Mouse (Mus musculus) kidney, postnatal 0 days (tissue): ENCODE measurements at regions not wholly inside any gene's neighbourhood (a gene's known extent, or its start where the extent isn't known, plus 50 kb on each side); places are given as distances from the start of the nearest gene placed in this dataset.
A peak's percentile ranks its signal among the peaks of the same experiment; 100 is the strongest.

ENCODE experiments used
- ATAC-seq: fragments of 200-750 bp; cut with Nextera tagmentation; replicated peaks from 2 replicates; pipeline ENCODE4 v1.8.0; 2017; ENCODE audit warnings: low read depth, moderate number of reproducible peaks, moderate TSS enrichment, moderate library complexity; ENCODE audit not compliant: low FRiP score
- DNase-seq: peaks from one replicate; pipeline ENCODE4 v3.0.0-alpha.2; 2016; ENCODE audit warnings: low spot score
- H3K27ac ChIP-seq: fragments of 300-500 bp; sonication (generic); 2 replicates; pipeline ENCODE4 v1.5.1; 2014; ENCODE audit warnings: mild to moderate bottlenecking
- H3K27me3 ChIP-seq: fragments of 300-500 bp; sonication (generic); 2 replicates; pipeline ENCODE4 v1.6.1; 2014; ENCODE audit warnings: low read length, mixed read lengths; ENCODE audit not compliant: insufficient read depth
- H3K36me3 ChIP-seq: fragments of 300-500 bp; sonication (generic); 2 replicates; pipeline ENCODE4 v1.6.1; 2014; ENCODE audit warnings: low read length, mixed read lengths; ENCODE audit not compliant: insufficient read depth
- H3K4me1 ChIP-seq: fragments of 300-500 bp; sonication (generic); replicated peaks from 2 replicates; pipeline ENCODE4 v1.6.1; 2014; ENCODE audit warnings: antibody characterized with exemption, low read length, mixed read lengths; ENCODE audit not compliant: insufficient read depth
- H3K4me2 ChIP-seq: fragments of 300-500 bp; sonication (generic); 2 replicates; pipeline ENCODE4 v1.6.1; 2014; ENCODE audit warnings: mild to moderate bottlenecking, low read length, moderate library complexity, mixed read lengths
- H3K4me3 ChIP-seq: fragments of 300-500 bp; sonication (generic); replicated peaks from 2 replicates; pipeline ENCODE4 v1.5.1; 2014; ENCODE audit warnings: low read depth, low read length
- H3K9ac ChIP-seq: fragments of 300-500 bp; sonication (generic); 2 replicates; pipeline ENCODE4 v1.6.1; 2014; ENCODE audit warnings: low read depth, low read length
- H3K9me3 ChIP-seq: fragments of 300-500 bp; sonication (generic); replicated peaks from 2 replicates; pipeline ENCODE4 v1.6.1; 2016; ENCODE audit warnings: low read length, inconsistent platforms, mixed read lengths
- CTCF ChIP-seq: IDR thresholded peaks from 2 replicates; pipeline ENCODE4 v1.5.1; 2016; ENCODE audit warnings: antibody characterized with exemption, low read depth, mild to moderate bottlenecking, moderate library complexity
- WGBS: fragments of 180-500 bp; shearing (Covaris S2); extraction: QIAGEN DNeasy Blood & Tissue Kit; methylation state at CpG from one replicate; pipeline ENCODE4 v1.1.7; 2014; 5-methylcytosine and 5-hydroxymethylcytosine counted together

GRCm38 (mm10) chr6:94413987-94414360 lies 86.2 kb upstream of the Slc25a26 start:
- 57% methylated on average over 5 of the region's 5 CpGs for WGBS
- no peak for ATAC-seq

DNA sequence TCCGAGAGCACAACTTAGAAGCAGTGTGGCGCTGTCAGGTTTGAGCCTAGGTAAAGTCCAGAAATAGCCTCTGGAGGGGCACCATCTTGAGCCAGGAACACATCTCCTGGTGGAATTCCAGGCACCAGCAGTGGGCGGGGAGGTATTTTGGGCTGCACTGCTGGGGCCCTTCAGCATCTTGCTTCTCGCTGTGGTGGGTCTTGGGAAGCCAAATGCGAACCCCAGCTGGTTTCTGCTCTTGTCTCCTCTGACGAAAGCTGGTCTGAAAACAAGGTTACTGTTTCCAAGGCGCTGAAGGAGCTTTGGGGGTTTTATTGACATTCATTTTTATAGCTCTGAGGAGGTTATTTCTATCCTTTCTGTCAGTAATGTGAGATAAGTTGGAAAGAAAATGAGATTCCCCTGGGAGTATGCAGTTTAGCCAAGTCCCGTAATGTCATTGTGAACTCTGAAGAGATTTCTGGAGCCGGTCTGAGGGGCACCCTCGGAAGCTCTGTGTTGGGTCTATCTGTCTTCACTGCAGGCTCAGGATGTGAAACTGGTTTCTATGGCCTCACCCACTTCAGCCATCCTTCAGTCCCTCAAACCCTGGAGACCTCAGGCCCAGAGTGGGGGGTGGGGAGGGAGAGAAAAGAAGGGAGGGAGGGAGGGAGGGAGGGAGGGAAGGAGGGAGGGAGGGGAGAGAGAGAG lies 86.7 kb upstream of the Slc25a26 start:
- no peak for TF ChIP-seq CTCF
- DNase-seq (peak; percentile 9), ATAC-seq (no peak)
- H3K4me1 ChIP-seq: 0 out of 2 replicates have a peak, but pooled peaks cover 3% of the 10 kb centered on the region
- WGBS: 57% methylated on average over 10 of the region's 10 CpGs
- H3K4me2 ChIP-seq: no peak overlapping the region
- no peak overlapping the region for H3K4me3 ChIP-seq
- no peaks in the 10 kb centered on the region for H3K36me3 ChIP-seq
- H3K27ac ChIP-seq: no peak overlapping the region
- no peak overlapping the region for H3K9ac ChIP-seq
- H3K9me3 ChIP-seq: no peaks in the 10 kb centered on the region
- H3K27me3 ChIP-seq: no peaks in the 10 kb centered on the region

More at GRCm38 (mm10) chr6:94413987-94414360, 86.2 kb upstream of the Slc25a26 start:
- no peak overlapping the region for H3K27ac ChIP-seq
- no peak overlapping the region for H3K4me3 ChIP-seq
- TF ChIP-seq CTCF: no peak
- 0 out of 2 replicates have a peak, but pooled peaks cover 3% of the 10 kb centered on the region for H3K4me1 ChIP-seq
- no peaks in the 10 kb centered on the region for H3K9me3 ChIP-seq
- no peaks in the 10 kb centered on the region for H3K27me3 ChIP-seq
- no peaks in the 10 kb centered on the region for H3K36me3 ChIP-seq
- no peak overlapping the region for H3K4me2 ChIP-seq
- no peak overlapping the region for H3K9ac ChIP-seq
- no peak for DNase-seq

DNA sequence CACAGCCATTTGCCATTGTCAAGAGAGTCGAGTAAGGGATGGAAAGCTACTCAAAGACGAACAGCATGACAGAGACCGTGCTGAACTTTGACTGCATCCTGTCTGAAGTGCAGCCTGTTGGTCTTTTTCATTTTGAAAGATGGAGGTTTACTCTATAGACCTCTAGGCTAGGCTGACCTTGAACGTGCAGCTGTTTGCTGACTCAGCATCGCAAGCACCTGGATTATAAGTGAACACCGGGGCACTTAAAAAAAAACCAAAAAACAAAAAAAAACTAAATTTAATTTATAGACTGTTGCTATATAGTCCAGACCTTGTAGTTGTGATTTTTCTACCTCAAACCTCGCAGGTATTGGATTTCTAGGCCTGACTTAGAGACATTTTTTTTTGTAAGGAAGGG lies 87.8 kb upstream of the Slc25a26 start:
- Histone ChIP-seq H3K4me3 (no peak overlapping the region), H3K36me3 (no peaks in the 10 kb centered on the region), H3K4me1 (0 out of 2 replicates have a peak, but pooled peaks cover 3% of the 10 kb centered on the region), H3K27ac (no peak overlapping the region), H3K27me3 (no peaks in the 10 kb centered on the region), H3K4me2 (no peak overlapping the region), H3K9me3 (no peaks in the 10 kb centered on the region), H3K9ac (no peak overlapping the region)
- 82% methylated on average over 7 of the region's 7 CpGs for WGBS
- DNase-seq: no peak
- TF ChIP-seq CTCF: no peak
- ATAC-seq: no peak

GRCm38 (mm10) chr6:94410480-94410879 lies 89.7 kb upstream of the Slc25a26 start:
- DNase-seq (no peak), ATAC-seq (no peak)
- Histone ChIP-seq H3K4me2 (no peak overlapping the region), H3K4me1 (0 out of 2 replicates have a peak, but pooled peaks cover 3% of the 10 kb centered on the region), H3K27me3 (no peaks in the 10 kb centered on the region), H3K36me3 (no peaks in the 10 kb centered on the region), H3K4me3 (no peak overlapping the region), H3K9me3 (no peaks in the 10 kb centered on the region), H3K27ac (no peak overlapping the region), H3K9ac (no peak overlapping the region)
- WGBS: 68% methylated on average over 2 of the region's 2 CpGs
- no peak for TF ChIP-seq CTCF

- WGBS: 85% methylated on average over 2 of the region's 2 CpGs
- Histone ChIP-seq H3K4me2 (no peak overlapping the region), H3K27me3 (no peaks in the 10 kb centered on the region), H3K27ac (no peak overlapping the region), H3K36me3 (no peaks in the 10 kb centered on the region), H3K9me3 (no peaks in the 10 kb centered on the region), H3K4me1 (0 out of 2 replicates have a peak, but pooled peaks cover 3% of the 10 kb centered on the region), H3K4me3 (no peak overlapping the region), H3K9ac (no peak overlapping the region)
- ATAC-seq (no peak), DNase-seq (no peak)
- TF ChIP-seq CTCF: no peak
Measured at GRCm38 (mm10) chr6:94408996-94409395, 91.1 kb upstream of the Slc25a26 start.

DNA sequence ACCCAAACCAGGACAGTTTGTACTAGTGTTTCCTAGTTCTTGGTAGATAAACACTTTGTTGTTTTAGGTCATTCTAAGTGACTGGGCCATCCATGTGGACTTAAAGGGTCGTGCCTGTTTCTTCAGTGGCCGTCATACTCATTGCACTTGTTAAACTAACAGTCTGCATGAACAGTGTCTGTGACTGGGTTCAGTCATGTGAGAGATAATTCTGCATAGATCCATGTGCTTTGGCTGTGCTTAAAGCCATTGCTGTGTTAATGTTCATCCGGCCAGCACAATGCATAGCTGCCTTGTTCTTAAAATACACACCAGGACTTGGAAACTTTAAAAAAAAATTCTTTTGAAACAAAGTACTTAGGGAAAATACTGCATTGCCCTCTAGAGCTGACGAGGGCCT lies 92.4 kb upstream of the Slc25a26 start:
- whole genome bisulfite sequencing: 69% methylated on average over 4 of the region's 4 CpGs
- Histone ChIP-seq H3K4me2 (no peak overlapping the region), H3K4me1 (no peaks in the 10 kb centered on the region), H3K27ac (no peak overlapping the region), H3K4me3 (no peak overlapping the region), H3K9me3 (no peaks in the 10 kb centered on the region), H3K36me3 (no peaks in the 10 kb centered on the region), H3K27me3 (no peaks in the 10 kb centered on the region), H3K9ac (no peak overlapping the region)
- DNase-seq: no peak
- ATAC-seq: no peak
- TF ChIP-seq CTCF: no peak
